Mouse (Mus musculus) frontal cortex, adult (tissue): ENCODE measurements at regions not wholly inside any gene's neighbourhood (a gene's known extent, or its start where the extent isn't known, plus 50 kb on each side); places are given as distances from the start of the nearest gene placed in this dataset.

Source experiments
- ATAC-seq: cut with Nextera tagmentation; 2 replicates; pipeline ENCODE4 v1.9.2; 2017; ENCODE audit warnings: mild to moderate bottlenecking, moderate library complexity, mixed read lengths; ENCODE audit not compliant: low TSS enrichment

- ATAC-seq: peak; percentile 44
Observed at GRCm38 (mm10) chr10:66342823-66343350, 753.0 kb upstream of the Jmjd1c start.

- ATAC-seq: no peak
Observed at GRCm38 (mm10) chr10:66348398-66348797, 747.5 kb upstream of the Jmjd1c start.

DNA sequence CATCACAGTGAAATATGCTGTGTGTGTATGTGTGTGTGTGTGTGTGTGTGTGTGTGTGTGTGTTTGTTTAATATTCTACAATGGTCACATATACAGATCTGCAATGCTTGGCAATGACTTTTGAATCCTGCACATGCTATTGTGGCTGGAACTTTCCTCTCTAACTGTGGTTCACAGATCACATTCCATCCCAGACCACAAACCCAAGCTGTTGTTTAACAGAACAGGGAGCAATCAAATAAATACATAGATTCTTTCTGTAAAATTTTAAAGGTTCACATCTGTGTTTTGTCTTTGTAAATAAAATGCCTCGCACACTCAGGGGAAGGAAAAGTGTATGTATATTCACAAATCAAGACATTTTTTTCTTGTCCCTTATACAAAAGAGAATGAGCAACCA lies 744.9 kb upstream of the Jmjd1c start:
- no peak for ATAC-seq

GRCm38 (mm10) chr10:66354072-66354471 lies 741.9 kb upstream of the Jmjd1c start:
- ATAC-seq: no peak

- ATAC-seq: no peak
Observed at GRCm38 (mm10) chr10:66354986-66355385, 740.9 kb upstream of the Jmjd1c start.

DNA sequence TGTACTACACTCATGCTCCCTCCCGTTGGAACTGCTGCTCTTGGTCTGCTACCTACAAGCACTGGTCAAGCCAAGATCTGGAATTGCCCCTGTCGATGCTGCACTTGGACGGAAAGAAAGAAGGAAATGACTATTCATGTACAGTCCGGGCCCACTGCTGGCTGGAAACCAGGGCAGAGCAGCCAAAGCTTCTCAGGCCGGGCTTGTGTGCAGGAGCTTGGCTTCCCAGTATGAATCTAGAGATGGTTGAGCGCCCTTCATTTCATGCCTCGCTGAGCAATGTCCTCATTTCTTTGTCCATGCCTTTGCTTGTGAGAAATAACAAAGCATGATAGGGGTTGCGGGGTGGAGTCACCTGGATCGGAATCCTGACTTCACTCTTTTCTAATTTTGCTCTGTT lies 738.2 kb upstream of the Jmjd1c start:
- no peak for ATAC-seq

DNA sequence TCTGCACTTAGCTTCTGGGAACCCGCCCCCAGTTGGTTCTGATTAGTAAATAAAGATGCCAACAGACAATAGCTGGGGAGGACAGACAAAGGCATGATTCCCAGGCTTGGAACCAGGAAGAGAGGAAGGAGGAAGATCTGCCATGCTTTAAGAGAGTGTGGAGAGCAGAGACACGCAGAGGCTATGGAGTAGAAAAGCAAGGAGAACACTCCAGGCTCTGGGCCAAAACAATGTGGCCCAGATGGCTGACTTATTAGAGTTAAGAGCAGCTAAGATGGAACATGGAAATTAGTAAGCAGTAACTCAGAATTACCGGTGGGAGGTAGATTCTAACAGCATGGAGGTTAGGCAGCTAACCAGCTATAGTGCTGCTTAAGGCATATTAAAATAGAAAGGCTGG lies 725.8 kb upstream of the Jmjd1c start:
- no peak for ATAC-seq

GRCm38 (mm10) chr10:66371756-66372155 lies 724.2 kb upstream of the Jmjd1c start:
- no peak for ATAC-seq
